Comparison of ENCODE assay signal across 8 mouse cellular contexts in genomic region chr19:23136202-23136850, GRCm38 (mm10). TPM values are rescaled to one million over a fixed set of nuclear protein-coding genes. Genes with fewer than 3 reads are reported as not detected.
DNase-seq lines count a peak whose midpoint lies in the region; ATAC-seq lines count a peak whose summit lies in the region.

No protein-coding gene starts in this region.

- peaks cover 41% of the 10 kb centered on the region for H3K27me3 ChIP-seq in intestine, embryonic 14.5 days (replicated peaks; ENCODE audit: control insufficient read depth, insufficient read depth, low read length)
- H3K27me3 ChIP-seq in liver, embryonic 12.5 days (replicated peaks): peaks cover 66% of the 10 kb centered on the region
- H3K27me3 ChIP-seq in neural tube, embryonic 11.5 days (ENCODE audit: control insufficient read depth, insufficient read depth, low read length): peaks cover 26% of the 10 kb centered on the region

- H3K4me2 ChIP-seq in intestine, embryonic 14.5 days (ENCODE audit: low read length): peak overlapping the region; percentile 91
- H3K4me2 ChIP-seq in liver, embryonic 12.5 days: peak overlapping the region; percentile 85
- H3K4me2 ChIP-seq in neural tube, embryonic 11.5 days (ENCODE audit: low read depth): peak overlapping the region; percentile 79

- DNase-seq in 3134 (ENCODE audit: extremely low read depth, insufficient read length, low spot score): peak; percentile 60
- DNase-seq in MN1 (ENCODE audit: low spot score): peak; percentile 75
- DNase-seq in cerebellum, postnatal 25 days: peak; percentile 97 to 99
- DNase-seq in gastrocnemius, postnatal 25 days: peak; percentile 83
- peak; percentile 76 for DNase-seq in intestine, embryonic 14.5 days (ENCODE audit: low spot score)
- DNase-seq in neural tube, embryonic 11.5 days (ENCODE audit: low spot score): peak; percentile 64
- DNase-seq in B cell, adult 2 months: no peak

- no peak overlapping the region for H3K27ac ChIP-seq in intestine, embryonic 14.5 days (ENCODE audit: low read depth)
- no peak overlapping the region for H3K27ac ChIP-seq in liver, embryonic 12.5 days
- H3K27ac ChIP-seq in neural tube, embryonic 11.5 days (ENCODE audit: low read depth, low read length): no peak overlapping the region

- WGBS in intestine, embryonic 14.5 days: 7% methylated on average over 27 of the region's 27 CpGs
- 12% methylated on average over 27 of the region's 27 CpGs for WGBS in liver, embryonic 12.5 days (ENCODE audit: insufficient replicate concordance)
- under 1% methylated on average over 27 of the region's 27 CpGs for WGBS in neural tube, embryonic 11.5 days

- peaks cover 21% of the 10 kb centered on the region for H3K4me1 ChIP-seq in intestine, embryonic 14.5 days (replicated peaks; ENCODE audit: control insufficient read depth, insufficient read depth, low read length)
- peaks cover 37% of the 10 kb centered on the region for H3K4me1 ChIP-seq in liver, embryonic 12.5 days
- H3K4me1 ChIP-seq in neural tube, embryonic 11.5 days (ENCODE audit: control insufficient read depth, insufficient read depth, low read length): peaks cover 20% of the 10 kb centered on the region

- peak overlapping the region; percentile 27; the same call in 1 of the 2 replicates for H3K9ac ChIP-seq in intestine, embryonic 14.5 days (ENCODE audit: low read length)
- peak overlapping the region; percentile 48 for H3K9ac ChIP-seq in liver, embryonic 12.5 days
- peak overlapping the region; percentile 44 for H3K9ac ChIP-seq in neural tube, embryonic 11.5 days (ENCODE audit: low read length)

- H3K4me3 ChIP-seq in intestine, embryonic 14.5 days (ENCODE audit: low read depth, low read length): peak overlapping the region; percentile 31
- peak overlapping the region; percentile 51 for H3K4me3 ChIP-seq in liver, embryonic 12.5 days
- peak overlapping the region; percentile 36 for H3K4me3 ChIP-seq in neural tube, embryonic 11.5 days (ENCODE audit: low read depth, low read length)

- H3K9me3 ChIP-seq in intestine, embryonic 14.5 days (ENCODE audit: control insufficient read depth, low read length): no peaks in the 10 kb centered on the region
- no peaks in the 10 kb centered on the region for H3K9me3 ChIP-seq in liver, embryonic 12.5 days (replicated peaks)
- H3K9me3 ChIP-seq in neural tube, embryonic 11.5 days (ENCODE audit: control insufficient read depth, low read length): no peaks in the 10 kb centered on the region

- ATAC-seq in intestine, embryonic 14.5 days (replicated peaks; ENCODE audit: low FRiP score, low TSS enrichment, low read depth): no peak
- no peak for ATAC-seq in liver, embryonic 12.5 days
- no peak; the same call in 1 of the 2 replicates for ATAC-seq in neural tube, embryonic 11.5 days (ENCODE audit: insufficient read depth, low FRiP score, low TSS enrichment)

- H3K36me3 ChIP-seq in intestine, embryonic 14.5 days (ENCODE audit: control insufficient read depth, insufficient read depth, low read length): no peaks in the 10 kb centered on the region
- no peaks in the 10 kb centered on the region for H3K36me3 ChIP-seq in liver, embryonic 12.5 days
- no peaks in the 10 kb centered on the region for H3K36me3 ChIP-seq in neural tube, embryonic 11.5 days (ENCODE audit: control insufficient read depth, insufficient read depth, low read length)

RNA-seq across cellular contexts. Expression of gene Klf9, which starts 4.7 kb away (rescaled TPM):
- 100 to 1,000 TPM in 1 of 2 experiments, 10 to 100 TPM in 1; 98.1 to 101 TPM for total RNA-seq in gastrocnemius, postnatal 25 days (2021)
- polyA plus RNA-seq in intestine, embryonic 14.5 days (2014; fragmentation: Nextera tagmentation; extraction: Ambion mirVana): 1.8 and 2.0 TPM in 2 replicates
- 2.1 and 2.7 TPM in 2 replicates for polyA plus RNA-seq in liver, embryonic 12.5 days (2016; fragmentation: Nextera tagmentation; extraction: Ambion mirVana)
- polyA plus RNA-seq in neural tube, embryonic 11.5 days (2014; fragmentation: Nextera tagmentation; extraction: Ambion mirVana): 0.73 and 1.4 TPM in 2 replicates

Comparison
In these comparisons a context has a peak if more than half of its experiments do, and no peak if none do; other contexts are left out.
1. DNase-seq: peak in 3134 (single experiment), MN1 (single experiment), cerebellum, postnatal 25 days (2 of 2), gastrocnemius, postnatal 25 days (single experiment), intestine, embryonic 14.5 days (single experiment) and neural tube, embryonic 11.5 days (single experiment); none in B cell, adult 2 months (0 of 2).
2. Peak in every context shown above with its lines, with median percentiles within 50 percentile points of each other: H3K4me2 ChIP-seq, H3K4me3 ChIP-seq and H3K9ac ChIP-seq.